Mouse (Mus musculus) cerebellum, adult 8-10 months (tissue): ENCODE measurements around the gene Gm12394.
"Not testable (repeated sequence)": the region's sequence is repeated elsewhere in the genome, so short reads cannot be mapped to it uniquely, and the experiment has no call there.

Source experiments
- DNase-seq: peaks from one replicate; pipeline ENCODE4 v3.0.0; 2022

The Gm12394 gene

GRCm38 (mm10) chr4:42856671-42857070 is at the start of gene Gm12394:
Gm12394 (minus strand) TSS chr4:42856771.
- not testable (repeated sequence) for DNase-seq

GRCm38 (mm10) chr4:42904966-42905365 is 48.4 kb upstream of the Gm12394 start:
- no peak for DNase-seq

- DNase-seq = no peak
Measured at GRCm38 (mm10) chr4:42904523-42904922, 48.0 kb upstream of the Gm12394 start.

GRCm38 (mm10) chr4:42903942-42904341 is 47.4 kb upstream of the Gm12394 start:
- no peak for DNase-seq

GRCm38 (mm10) chr4:42902730-42903129 is 46.2 kb upstream of the Gm12394 start:
- DNase-seq = no peak

GRCm38 (mm10) chr4:42902174-42902573 is 45.6 kb upstream of the Gm12394 start:
- no peak for DNase-seq

- no peak for DNase-seq
Measured at GRCm38 (mm10) chr4:42900878-42901277, 44.3 kb upstream of the Gm12394 start.

- no peak for DNase-seq
Measured at GRCm38 (mm10) chr4:42898914-42899313, 42.3 kb upstream of the Gm12394 start.

GRCm38 (mm10) chr4:42895118-42895517 is 38.5 kb upstream of the Gm12394 start:
- DNase-seq = no peak

GRCm38 (mm10) chr4:42891176-42891575 is 34.6 kb upstream of the Gm12394 start:
- no peak for DNase-seq

GRCm38 (mm10) chr4:42888806-42889205 is 32.2 kb upstream of the Gm12394 start:
- DNase-seq = no peak

- no peak for DNase-seq
Measured at GRCm38 (mm10) chr4:42886926-42887325, 30.4 kb upstream of the Gm12394 start.

GRCm38 (mm10) chr4:42880677-42880948 is 24.0 kb upstream of the Gm12394 start:
- no peak for DNase-seq

- no peak for DNase-seq
Measured at GRCm38 (mm10) chr4:42879829-42880676, 23.5 kb upstream of the Gm12394 start.

- DNase-seq = no peak
Measured at GRCm38 (mm10) chr4:42877657-42878056, 21.1 kb upstream of the Gm12394 start.

- peak; percentile 67 for DNase-seq
Measured at GRCm38 (mm10) chr4:42876586-42877291, 20.2 kb upstream of the Gm12394 start.

- no peak for DNase-seq
Measured at GRCm38 (mm10) chr4:42874134-42874533, 17.6 kb upstream of the Gm12394 start, which contains the start of gene Fam205c. Fam205c (minus strand) TSS chr4:42874234.

GRCm38 (mm10) chr4:42872746-42873435 is 16.3 kb upstream of the Gm12394 start:
- DNase-seq = no peak

- DNase-seq = no peak
Measured at GRCm38 (mm10) chr4:42872151-42872550, 15.6 kb upstream of the Gm12394 start.

GRCm38 (mm10) chr4:42870748-42871147 is 14.2 kb upstream of the Gm12394 start:
- DNase-seq = no peak

GRCm38 (mm10) chr4:42868193-42868592 is 11.6 kb upstream of the Gm12394 start:
- no peak for DNase-seq

- DNase-seq = no peak
Measured at GRCm38 (mm10) chr4:42867390-42867789, 10.8 kb upstream of the Gm12394 start.

- not testable (repeated sequence) for DNase-seq
Measured at GRCm38 (mm10) chr4:42863487-42863886, 6.9 kb upstream of the Gm12394 start.

GRCm38 (mm10) chr4:42860483-42860882 is 3.9 kb upstream of the Gm12394 start:
- DNase-seq = not testable (repeated sequence)
